Mouse (Mus musculus): ENCODE measurements around the gene Ralgapa1. TPM values are rescaled to one million over a fixed set of nuclear protein-coding genes. Genes with fewer than 3 reads are reported as not detected.
A peak's percentile ranks its signal among the peaks of the same experiment; 100 is the strongest.

Ralgapa1 gene
- polyA plus RNA-seq, 1 experiment from 2014 or later: 20.4 TPM

- peak overlapping the region; percentile 72 for H3K4me3 ChIP-seq
- 1% methylated on average over 6 of the region's 6 CpGs for WGBS
- H3K27me3 ChIP-seq (replicated peaks): no peaks in the 10 kb centered on the region
Observed at GRCm38 (mm10) chr12:55835857-55836198, 14.9 kb upstream of the Ralgapa1 start.

GRCm38 (mm10) chr12:55834891-55835290 lies 13.9 kb upstream of the Ralgapa1 start:
- Histone ChIP-seq H3K9ac (no peak overlapping the region), H3K27me3 (replicated peaks) (no peaks in the 10 kb centered on the region), H3K27ac (ENCODE audit: poor library complexity, severe bottlenecking) (no peak overlapping the region), H3K36me3 (0 out of 2 replicates have a peak, but pooled peaks cover 3% of the 10 kb centered on the region), H3K4me3 (no peak overlapping the region), H3K4me1 (replicated peaks) (peaks cover 9% of the 10 kb centered on the region), H3K9me3 (replicated peaks) (no peaks in the 10 kb centered on the region), H3K4me2 (no peak overlapping the region)
- ATAC-seq (ENCODE audit: insufficient number of reproducible peaks, low FRiP score): no peak
- WGBS: 84% methylated on average over 8 of the region's 8 CpGs

More at GRCm38 (mm10) chr12:55835857-55836198, 14.9 kb upstream of the Ralgapa1 start:
- peak overlapping the region; percentile 58 for H3K4me2 ChIP-seq
- no peak for ATAC-seq (ENCODE audit: insufficient number of reproducible peaks, low FRiP score)
- peak overlapping the region; percentile 62; the same call in 1 of the 2 replicates for H3K9ac ChIP-seq
- H3K4me1 ChIP-seq (replicated peaks): peaks cover 9% of the 10 kb centered on the region
- peaks cover 6% of the 10 kb centered on the region; the same call in 1 of the 2 replicates for H3K36me3 ChIP-seq
- H3K9me3 ChIP-seq (replicated peaks): no peaks in the 10 kb centered on the region
- H3K27ac ChIP-seq (ENCODE audit: poor library complexity, severe bottlenecking): no peak overlapping the region

DNA sequence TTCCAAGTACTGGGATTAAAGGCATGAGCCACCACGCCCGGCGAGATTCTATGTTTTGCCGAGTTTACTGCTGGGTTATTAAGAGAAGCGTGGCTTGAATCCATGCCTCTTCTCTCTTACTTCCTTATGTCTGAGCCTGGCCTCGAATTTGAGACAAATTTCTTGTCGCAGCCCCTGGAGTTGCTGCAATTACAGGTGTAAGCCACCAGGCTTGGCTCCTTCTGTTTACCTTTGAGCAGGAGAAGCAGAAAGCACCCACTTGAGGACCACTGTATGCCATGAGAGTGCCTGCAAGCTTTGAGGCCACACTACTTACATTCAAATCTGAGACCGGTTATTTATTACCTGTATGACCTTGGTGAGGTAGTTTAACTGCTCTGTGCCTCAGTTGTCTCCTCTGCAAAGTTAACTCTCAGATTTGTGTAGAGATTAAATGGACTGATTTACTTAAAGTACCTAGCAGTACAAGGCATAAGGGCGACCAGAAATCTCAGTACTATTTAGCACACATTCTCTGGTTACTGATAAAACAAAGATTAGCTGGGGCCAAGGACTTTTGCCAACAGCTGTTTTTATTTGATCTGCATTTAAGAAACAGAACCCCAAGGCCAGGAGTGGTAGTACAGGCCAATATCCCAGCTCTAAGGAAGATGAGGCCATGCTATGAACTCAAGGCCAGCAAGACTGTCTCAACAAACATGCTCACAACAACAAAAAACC lies 13.1 kb upstream of the Ralgapa1 start:
- H3K4me2 ChIP-seq: no peak overlapping the region
- no peak overlapping the region for H3K9ac ChIP-seq
- H3K4me3 ChIP-seq: no peak overlapping the region
- H3K4me1 ChIP-seq (replicated peaks): peaks cover 9% of the 10 kb centered on the region
- no peaks in the 10 kb centered on the region for H3K27me3 ChIP-seq (replicated peaks)
- WGBS: 59% methylated on average over 9 of the region's 9 CpGs
- no peaks in the 10 kb centered on the region for H3K36me3 ChIP-seq
- no peak for ATAC-seq (ENCODE audit: insufficient number of reproducible peaks, low FRiP score)
- H3K9me3 ChIP-seq (replicated peaks): no peaks in the 10 kb centered on the region
- no peak overlapping the region for H3K27ac ChIP-seq (ENCODE audit: poor library complexity, severe bottlenecking)

DNA sequence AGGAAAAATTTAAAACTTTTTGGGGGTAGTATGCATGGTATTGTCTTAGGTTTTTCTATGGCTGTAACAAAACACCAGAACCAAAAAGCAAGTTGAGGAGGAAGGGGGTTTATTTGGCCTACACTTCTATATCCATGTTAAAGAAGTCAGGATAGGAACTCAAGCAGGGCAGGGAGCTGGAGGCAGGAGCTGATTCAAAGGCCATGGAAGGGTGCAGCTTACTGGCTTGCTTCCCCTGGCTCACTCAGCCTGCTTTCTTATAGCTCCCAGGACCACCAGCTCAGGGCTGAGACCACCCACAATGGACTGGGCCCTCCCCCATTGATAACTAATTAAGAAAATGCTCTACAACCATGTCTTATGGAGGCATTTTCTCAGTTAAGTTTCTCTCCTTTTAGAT lies 12.0 kb upstream of the Ralgapa1 start:
- no peak overlapping the region for H3K4me3 ChIP-seq
- peaks cover 5% of the 10 kb centered on the region for H3K4me1 ChIP-seq (replicated peaks)
- no peak overlapping the region for H3K4me2 ChIP-seq
- no peaks in the 10 kb centered on the region for H3K9me3 ChIP-seq (replicated peaks)
- no peaks in the 10 kb centered on the region for H3K27me3 ChIP-seq (replicated peaks)
- H3K9ac ChIP-seq: no peak overlapping the region
- no peak for ATAC-seq (ENCODE audit: insufficient number of reproducible peaks, low FRiP score)
- H3K27ac ChIP-seq (ENCODE audit: poor library complexity, severe bottlenecking): no peak overlapping the region
- no peaks in the 10 kb centered on the region for H3K36me3 ChIP-seq

- Histone ChIP-seq H3K9me3 (replicated peaks) (no peaks in the 10 kb centered on the region), H3K4me1 (replicated peaks) (no peaks in the 10 kb centered on the region), H3K4me2 (no peak overlapping the region), H3K4me3 (no peak overlapping the region), H3K27ac (ENCODE audit: poor library complexity, severe bottlenecking) (no peak overlapping the region), H3K27me3 (replicated peaks) (no peaks in the 10 kb centered on the region), H3K9ac (no peak overlapping the region), H3K36me3 (no peaks in the 10 kb centered on the region)
- WGBS: 22% methylated on average over 2 of the region's 2 CpGs
- ATAC-seq (ENCODE audit: insufficient number of reproducible peaks, low FRiP score): no peak
Observed at GRCm38 (mm10) chr12:55831101-55831500, 10.1 kb upstream of the Ralgapa1 start.

DNA sequence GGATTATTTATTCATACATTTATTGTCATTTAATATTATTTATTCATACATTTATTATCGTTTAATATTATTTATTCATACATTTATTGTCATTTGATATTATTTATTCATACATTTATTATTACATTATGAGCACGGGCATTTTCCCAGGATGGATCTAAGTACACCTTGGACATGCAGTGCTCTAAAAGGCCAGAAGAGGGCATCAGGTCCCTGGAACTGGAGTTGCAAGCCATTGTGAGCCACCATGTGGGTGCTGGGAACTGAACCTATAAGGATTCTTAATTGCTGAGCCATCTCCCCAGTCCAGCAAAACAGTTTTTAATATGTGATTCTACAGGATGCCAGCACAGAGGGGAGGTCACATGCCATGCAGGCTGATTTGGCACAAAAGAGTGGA lies 4.6 kb upstream of the Ralgapa1 start:
- Histone ChIP-seq H3K4me2 (no peak overlapping the region), H3K27me3 (replicated peaks) (no peaks in the 10 kb centered on the region), H3K4me1 (replicated peaks) (0 out of 2 replicates have a peak, but pooled peaks cover 3% of the 10 kb centered on the region), H3K27ac (ENCODE audit: poor library complexity, severe bottlenecking) (no peak overlapping the region), H3K9ac (no peak overlapping the region), H3K4me3 (no peak overlapping the region), H3K9me3 (replicated peaks) (peaks cover 5% of the 10 kb centered on the region; the same call in 1 of the 2 replicates), H3K36me3 (no peaks in the 10 kb centered on the region)
- WGBS: 74% methylated on average over 2 of the region's 2 CpGs
- no peak for ATAC-seq (ENCODE audit: insufficient number of reproducible peaks, low FRiP score)

DNA sequence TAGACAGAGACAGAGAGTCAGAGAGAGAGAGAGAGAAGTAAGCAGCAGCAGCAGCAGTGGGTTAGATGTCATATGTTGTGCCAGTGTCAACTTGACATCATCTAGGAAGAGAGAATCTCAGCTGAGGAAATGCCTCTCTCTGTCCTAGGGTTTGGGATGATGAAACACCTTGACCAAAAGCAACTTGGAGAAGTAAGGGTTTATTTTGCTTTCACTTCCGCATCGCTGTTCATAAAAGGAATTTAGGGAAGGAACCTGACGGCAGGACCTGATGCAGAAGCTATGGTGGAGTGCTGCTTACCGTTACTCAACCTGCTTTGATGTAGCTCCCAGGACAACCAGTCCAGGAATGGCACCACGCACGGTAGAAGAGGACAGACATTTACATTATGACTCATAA lies 3.1 kb upstream of the Ralgapa1 start:
- 72% methylated on average over 6 of the region's 6 CpGs for WGBS
- H3K4me2 ChIP-seq: no peak overlapping the region
- H3K27me3 ChIP-seq (replicated peaks): no peaks in the 10 kb centered on the region
- H3K4me3 ChIP-seq: no peak overlapping the region
- H3K27ac ChIP-seq (ENCODE audit: poor library complexity, severe bottlenecking): no peak overlapping the region
- no peak overlapping the region for H3K9ac ChIP-seq
- H3K9me3 ChIP-seq (replicated peaks): peaks cover 5% of the 10 kb centered on the region; the same call in 1 of the 2 replicates
- no peak for ATAC-seq (ENCODE audit: insufficient number of reproducible peaks, low FRiP score)
- no peaks in the 10 kb centered on the region for H3K36me3 ChIP-seq
- H3K4me1 ChIP-seq (replicated peaks): 0 out of 2 replicates have a peak, but pooled peaks cover 3% of the 10 kb centered on the region

DNA sequence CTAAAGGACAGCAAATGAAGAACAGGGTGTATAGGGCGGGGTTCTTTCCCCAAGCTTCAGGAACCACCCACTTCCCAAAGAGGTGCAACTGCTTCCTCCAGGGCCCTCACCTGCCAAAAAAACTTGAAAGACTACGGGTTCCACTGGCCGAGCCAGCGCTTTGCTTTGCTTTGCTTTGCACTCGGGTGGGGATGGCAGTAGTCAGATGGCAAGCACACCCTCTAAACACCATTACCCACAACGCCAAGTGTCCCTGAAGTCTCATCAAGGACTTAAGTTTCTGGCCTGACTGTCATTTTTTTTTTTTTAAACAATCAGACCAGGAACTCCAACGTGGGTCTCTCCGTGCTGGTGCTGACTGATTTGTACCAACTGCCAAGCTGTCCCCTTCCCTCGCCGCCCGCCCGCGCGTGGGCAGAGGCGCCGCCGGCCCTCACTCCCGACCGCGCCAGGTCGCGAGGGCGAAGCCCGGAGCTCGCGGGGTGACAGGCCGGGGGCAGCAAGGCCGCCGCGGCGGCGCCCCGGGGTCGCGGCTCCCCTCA lies 777 bp downstream of the Ralgapa1 start:
- H3K9me3 ChIP-seq (replicated peaks): no peaks in the 10 kb centered on the region
- H3K27ac ChIP-seq (ENCODE audit: poor library complexity, severe bottlenecking): peak overlapping the region; percentile 95
- H3K4me2 ChIP-seq: peak overlapping the region; percentile 86
- peak overlapping the region; percentile 95 for H3K9ac ChIP-seq
- H3K4me1 ChIP-seq (replicated peaks): 0 out of 2 replicates have a peak, but pooled peaks cover 8% of the 10 kb centered on the region
- no peaks in the 10 kb centered on the region for H3K36me3 ChIP-seq
- peak overlapping the region; percentile 73 for H3K4me3 ChIP-seq
- WGBS: under 1% methylated on average over 35 of the region's 35 CpGs
- peak; percentile 69 for ATAC-seq (ENCODE audit: insufficient number of reproducible peaks, low FRiP score)
- H3K27me3 ChIP-seq (replicated peaks): no peaks in the 10 kb centered on the region

GRCm38 (mm10) chr12:55816488-55816887 lies 4.5 kb downstream of the Ralgapa1 start:
- no peak overlapping the region for H3K4me3 ChIP-seq
- H3K4me2 ChIP-seq: no peak overlapping the region
- ATAC-seq (ENCODE audit: insufficient number of reproducible peaks, low FRiP score): no peak
- WGBS: 91% methylated on average over 5 of the region's 5 CpGs
- H3K4me1 ChIP-seq (replicated peaks): peaks cover 11% of the 10 kb centered on the region; the same call in 1 of the 2 replicates
- H3K36me3 ChIP-seq: peaks cover 4% of the 10 kb centered on the region; the same call in 1 of the 2 replicates
- no peak overlapping the region for H3K9ac ChIP-seq
- H3K9me3 ChIP-seq (replicated peaks): no peaks in the 10 kb centered on the region
- H3K27ac ChIP-seq (ENCODE audit: poor library complexity, severe bottlenecking): no peak overlapping the region
- H3K27me3 ChIP-seq (replicated peaks): no peaks in the 10 kb centered on the region

DNA sequence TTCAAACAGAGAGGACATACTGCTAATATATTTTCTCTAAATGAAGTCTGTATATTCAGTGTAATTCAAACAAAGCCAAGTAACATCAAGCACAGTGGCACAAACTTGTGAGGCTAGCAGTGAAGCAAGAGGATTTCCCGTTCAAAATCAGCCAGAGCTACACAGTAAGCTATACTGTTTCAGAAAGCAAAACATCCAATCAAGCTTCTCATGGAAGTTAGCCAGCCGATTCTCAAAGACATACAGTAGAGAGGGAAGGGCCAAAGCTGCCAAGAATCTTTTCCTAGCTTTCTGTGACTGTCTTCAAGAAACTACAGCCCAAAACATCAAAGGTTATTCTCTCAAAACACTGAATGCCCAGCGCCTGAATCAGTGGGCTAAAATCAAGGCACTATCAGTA lies 15.9 kb downstream of the Ralgapa1 start:
- no peak for ATAC-seq (ENCODE audit: insufficient number of reproducible peaks, low FRiP score)
- H3K4me3 ChIP-seq: no peak overlapping the region
- no peaks in the 10 kb centered on the region for H3K36me3 ChIP-seq
- H3K27ac ChIP-seq (ENCODE audit: poor library complexity, severe bottlenecking): no peak overlapping the region
- H3K4me2 ChIP-seq: no peak overlapping the region
- H3K9me3 ChIP-seq (replicated peaks): no peaks in the 10 kb centered on the region
- WGBS: 55% methylated on average over 3 of the region's 3 CpGs
- H3K27me3 ChIP-seq (replicated peaks): no peaks in the 10 kb centered on the region
- H3K9ac ChIP-seq: no peak overlapping the region
- H3K4me1 ChIP-seq (replicated peaks): peaks cover 11% of the 10 kb centered on the region

DNA sequence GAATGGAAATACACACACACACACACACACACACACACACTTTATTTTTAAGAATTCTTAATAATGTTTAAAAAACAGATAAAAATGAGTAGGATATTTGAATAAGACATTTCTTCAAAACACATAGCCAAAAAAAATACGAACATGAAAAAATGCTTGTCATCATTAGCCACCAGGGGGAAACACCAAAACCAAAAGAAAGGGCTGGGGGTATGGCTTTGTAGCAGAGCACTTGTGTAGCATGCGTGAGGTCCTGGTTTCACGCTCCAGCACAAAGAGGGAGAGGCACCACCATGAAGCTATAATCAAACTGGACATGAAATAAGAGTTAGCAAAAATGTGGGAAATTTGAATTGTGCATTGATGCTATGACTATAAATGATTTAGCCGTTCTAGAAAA lies 19.8 kb downstream of the Ralgapa1 start:
- WGBS: 92% methylated on average over 4 of the region's 4 CpGs
- H3K9ac ChIP-seq: no peak overlapping the region
- no peaks in the 10 kb centered on the region for H3K9me3 ChIP-seq (replicated peaks)
- ATAC-seq (ENCODE audit: insufficient number of reproducible peaks, low FRiP score): no peak
- no peak overlapping the region for H3K27ac ChIP-seq (ENCODE audit: poor library complexity, severe bottlenecking)
- no peak overlapping the region for H3K4me2 ChIP-seq
- no peaks in the 10 kb centered on the region for H3K36me3 ChIP-seq
- no peak overlapping the region for H3K4me3 ChIP-seq
- H3K27me3 ChIP-seq (replicated peaks): no peaks in the 10 kb centered on the region
- H3K4me1 ChIP-seq (replicated peaks): peaks cover 11% of the 10 kb centered on the region
